Mouse (Mus musculus): ENCODE measurements around the gene Ypel3.
"Not testable (repeated sequence)": the region's sequence is repeated elsewhere in the genome, so short reads cannot be mapped to it uniquely, and the experiment has no call there.

The Ypel3 gene

GRCm38 (mm10) chr7:126766201-126766600 lies 10.6 kb upstream of the Ypel3 start, which contains the start of gene Gdpd3:
Gdpd3 (plus strand) TSS chr7:126766334.
- no peak for DNase-seq (ENCODE audit: low spot score in 2 of 2)

GRCm38 (mm10) chr7:126767001-126767400 lies 9.8 kb upstream of the Ypel3 start:
- DNase-seq (ENCODE audit: low spot score in 2 of 2): no peak

- no peak for DNase-seq (ENCODE audit: low spot score in 2 of 2)
Measured at GRCm38 (mm10) chr7:126770784-126771183, 6.0 kb upstream of the Ypel3 start.

GRCm38 (mm10) chr7:126773351-126773750 lies 3.4 kb upstream of the Ypel3 start:
- DNase-seq (ENCODE audit: low spot score in 2 of 2): no peak

GRCm38 (mm10) chr7:126774463-126774862 lies 2.3 kb upstream of the Ypel3 start:
- no peak for DNase-seq (ENCODE audit: low spot score in 2 of 2)

GRCm38 (mm10) chr7:126775185-126775977 lies 1.4 kb upstream of the Ypel3 start:
- no peak for DNase-seq (ENCODE audit: low spot score in 2 of 2)

- no peak for DNase-seq (ENCODE audit: low spot score in 2 of 2)
Measured at GRCm38 (mm10) chr7:126775978-126776234, 849 bp upstream of the Ypel3 start.

GRCm38 (mm10) chr7:126777476-126777875 lies 721 bp downstream of the Ypel3 start:
- no peak for DNase-seq (ENCODE audit: low spot score in 2 of 2)

GRCm38 (mm10) chr7:126778147-126778546 lies 1.4 kb downstream of the Ypel3 start:
- DNase-seq (ENCODE audit: low spot score in 2 of 2): no peak

GRCm38 (mm10) chr7:126779101-126779500 lies 2.3 kb downstream of the Ypel3 start:
- DNase-seq (ENCODE audit: low spot score in 2 of 2): not testable (repeated sequence)

GRCm38 (mm10) chr7:126779983-126780970 lies 3.5 kb downstream of the Ypel3 start:
- DNase-seq (ENCODE audit: low spot score in 2 of 2): peak; percentile 83 to 85

GRCm38 (mm10) chr7:126780971-126781635 lies 4.3 kb downstream of the Ypel3 start, which contains the start of gene Tbx6:
Tbx6 (plus strand) TSS chr7:126781483.
- no peak for DNase-seq (ENCODE audit: low spot score in 2 of 2)

GRCm38 (mm10) chr7:126781661-126782370 lies 5.1 kb downstream of the Ypel3 start:
- DNase-seq (ENCODE audit: low spot score in 2 of 2): no peak

- DNase-seq (ENCODE audit: low spot score in 2 of 2): no peak
Measured at GRCm38 (mm10) chr7:126782693-126783092, 5.9 kb downstream of the Ypel3 start.

GRCm38 (mm10) chr7:126784469-126784868 lies 7.7 kb downstream of the Ypel3 start:
- DNase-seq (ENCODE audit: low spot score in 2 of 2): no peak

GRCm38 (mm10) chr7:126785056-126785455 lies 8.3 kb downstream of the Ypel3 start:
- no peak for DNase-seq (ENCODE audit: low spot score in 2 of 2)

GRCm38 (mm10) chr7:126786142-126786541 lies 9.4 kb downstream of the Ypel3 start:
- no peak for DNase-seq (ENCODE audit: low spot score in 2 of 2)

GRCm38 (mm10) chr7:126789141-126789540 lies 12.4 kb downstream of the Ypel3 start:
- no peak for DNase-seq (ENCODE audit: low spot score in 2 of 2)

GRCm38 (mm10) chr7:126791851-126792720 lies 15.3 kb downstream of the Ypel3 start, which contains the start of gene Ppp4c:
Ppp4c (minus strand) TSS chr7:126792496.
- DNase-seq (ENCODE audit: low spot score in 2 of 2): peak; percentile 93 to 97

- DNase-seq (ENCODE audit: low spot score in 2 of 2): no peak
Measured at GRCm38 (mm10) chr7:126792721-126793443, 16.1 kb downstream of the Ypel3 start.

Measured in frontal cortex, postnatal 36 days (tissue).